10 mouse cellular contexts compared by ENCODE assay signal in the genomic region with DNA sequence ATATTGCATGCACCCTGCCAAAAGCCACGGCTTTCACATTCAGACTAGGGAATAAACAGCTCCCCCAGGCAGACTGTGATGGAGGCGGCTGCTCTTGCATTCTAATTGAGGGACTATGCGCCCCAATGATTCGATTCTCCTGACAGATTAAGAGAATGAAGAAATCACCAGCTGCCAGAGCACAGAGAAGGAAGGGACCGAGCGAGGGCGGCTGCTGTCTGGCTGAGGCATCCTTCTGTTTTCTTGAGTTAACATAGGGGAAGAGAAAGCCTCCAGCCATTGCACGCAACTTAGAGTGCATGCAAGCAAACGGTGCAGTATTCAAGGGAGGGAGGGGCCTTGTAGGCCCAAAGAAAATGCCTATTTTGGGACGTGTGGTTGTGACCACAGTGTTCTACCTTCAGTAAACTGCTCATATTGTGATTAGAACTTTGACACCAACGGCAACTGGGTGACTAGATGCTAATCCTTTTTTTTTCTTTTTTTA.
A peak's percentile ranks its signal among the peaks of the same experiment; 100 is the strongest.
DNase-seq lines count a peak whose midpoint lies in the region; ATAC-seq lines count a peak whose summit lies in the region.
"Had no signal": no experiment of that assay in that cellular context is flagged by ENCODE, and none has a peak within 500 bp of the region (broad histone marks: within the 10 kb centered on the region; RNA-seq: fewer than 3 reads in every experiment).

No protein-coding gene starts in this region.

- H3K9me3 ChIP-seq in heart, embryonic 11.5 days (replicated peaks; ENCODE audit: control insufficient read depth, low read length) = no peaks in the 10 kb centered on the region
- H3K9me3 ChIP-seq in midbrain, embryonic 15.5 days = no peaks in the 10 kb centered on the region
- H3K9me3 ChIP-seq: embryonic facial prominence, embryonic 15.5 days had no signal

- WGBS in heart, embryonic 11.5 days (ENCODE audit: insufficient replicate concordance) = 75% methylated on average over 11 of the region's 11 CpGs
- 49% methylated on average over 11 of the region's 11 CpGs for WGBS in midbrain, embryonic 15.5 days

- H3K4me2 ChIP-seq in heart, embryonic 11.5 days = no peak overlapping the region
- peak overlapping the region; percentile 3; the same call in 1 of the 2 replicates for H3K4me2 ChIP-seq in midbrain, embryonic 15.5 days
- H3K4me2 ChIP-seq: embryonic facial prominence, embryonic 15.5 days had no signal

- ATAC-seq in heart, embryonic 11.5 days (replicated peaks; ENCODE audit: insufficient number of reproducible peaks, low FRiP score, low TSS enrichment) = no peak
- ATAC-seq in midbrain, embryonic 15.5 days (replicated peaks) = peak; percentile 75; the same call in 1 of the 2 replicates

- H3K27me3 ChIP-seq in heart, embryonic 11.5 days (ENCODE audit: control insufficient read depth, insufficient read depth, low read length) = no peaks in the 10 kb centered on the region; the same call in 1 of the 2 replicates
- H3K27me3 ChIP-seq in midbrain, embryonic 15.5 days (replicated peaks) = peaks cover 9% of the 10 kb centered on the region

- no peak overlapping the region for H3K4me3 ChIP-seq in heart, embryonic 11.5 days (ENCODE audit: low read depth, low read length)
- H3K4me3 ChIP-seq in brown adipose tissue, adult 24 weeks (ENCODE audit: insufficient read depth, low read depth, low read length) = no peak overlapping the region
- no peak overlapping the region for H3K4me3 ChIP-seq in midbrain, embryonic 15.5 days
- H3K4me3 ChIP-seq: embryonic facial prominence, embryonic 15.5 days had no signal

- DNase-seq in heart, postnatal 25 days (ENCODE audit: low spot score) = peak; percentile 1
- DNase-seq in layer of hippocampus, adult 18-20 months (ENCODE audit: low spot score in 2 of 2) = peak; percentile 37 to 70
- no peak for DNase-seq in yolk sac, embryonic 10.5 days (ENCODE audit: low spot score)
- no peak for DNase-seq in urinary bladder, postnatal 4 days (ENCODE audit: low spot score in 2 of 2)
- no peak for DNase-seq in heart, postnatal 4 days

- H3K36me3 ChIP-seq in heart, embryonic 11.5 days (ENCODE audit: control insufficient read depth, insufficient read depth, low read length) = no peaks in the 10 kb centered on the region
- no peaks in the 10 kb centered on the region for H3K36me3 ChIP-seq in midbrain, embryonic 15.5 days (replicated peaks)
- H3K36me3 ChIP-seq: embryonic facial prominence, embryonic 15.5 days had no signal

- no peak overlapping the region for H3K9ac ChIP-seq in heart, embryonic 11.5 days (ENCODE audit: low read depth, low read length)
- H3K9ac ChIP-seq in midbrain, embryonic 15.5 days = no peak overlapping the region
- H3K9ac ChIP-seq: embryonic facial prominence, embryonic 15.5 days had no signal

- intact Hi-C loops in heart, postnatal 25 days (cut with DNase I) = loop anchor here (10.0 kb wide), 2 partner anchors 99 to 441 kb away; a partner anchor contains a TSS

- no peak overlapping the region for H3K27ac ChIP-seq in heart, embryonic 11.5 days (ENCODE audit: low read depth, low read length)
- peak overlapping the region; percentile 18; the same call in 1 of the 2 replicates for H3K27ac ChIP-seq in brown adipose tissue, adult 24 weeks (replicated peaks; ENCODE audit: low read depth, low read length)
- H3K27ac ChIP-seq in midbrain, embryonic 15.5 days = 0 out of 2 replicates have a peak overlapping the region, but pooled peaks have one; percentile 15
- H3K27ac ChIP-seq: embryonic facial prominence, embryonic 15.5 days; kidney, postnatal 0 days had no signal

- H3K4me1 ChIP-seq in heart, embryonic 11.5 days (ENCODE audit: control insufficient read depth, insufficient read depth, low read length) = no peaks in the 10 kb centered on the region
- H3K4me1 ChIP-seq in brown adipose tissue, adult 24 weeks (ENCODE audit: control insufficient read depth, insufficient read depth, insufficient read length, low read length) = peaks cover 9% of the 10 kb centered on the region; the same call in 1 of the 2 replicates
- 0 out of 2 replicates have a peak, but pooled peaks cover 2% of the 10 kb centered on the region for H3K4me1 ChIP-seq in midbrain, embryonic 15.5 days
- H3K4me1 ChIP-seq: embryonic facial prominence, embryonic 15.5 days had no signal

Comparison
In these comparisons a context has a peak if more than half of its experiments do, and no peak if none do; other contexts are left out.
1. DNase-seq: peak in heart, postnatal 25 days (single experiment) and layer of hippocampus, adult 18-20 months (2 of 2); none in yolk sac, embryonic 10.5 days (single experiment), urinary bladder, postnatal 4 days (0 of 2) and heart, postnatal 4 days (single experiment).